ENCODE assay signal across 8 mouse cellular contexts in the genomic region with DNA sequence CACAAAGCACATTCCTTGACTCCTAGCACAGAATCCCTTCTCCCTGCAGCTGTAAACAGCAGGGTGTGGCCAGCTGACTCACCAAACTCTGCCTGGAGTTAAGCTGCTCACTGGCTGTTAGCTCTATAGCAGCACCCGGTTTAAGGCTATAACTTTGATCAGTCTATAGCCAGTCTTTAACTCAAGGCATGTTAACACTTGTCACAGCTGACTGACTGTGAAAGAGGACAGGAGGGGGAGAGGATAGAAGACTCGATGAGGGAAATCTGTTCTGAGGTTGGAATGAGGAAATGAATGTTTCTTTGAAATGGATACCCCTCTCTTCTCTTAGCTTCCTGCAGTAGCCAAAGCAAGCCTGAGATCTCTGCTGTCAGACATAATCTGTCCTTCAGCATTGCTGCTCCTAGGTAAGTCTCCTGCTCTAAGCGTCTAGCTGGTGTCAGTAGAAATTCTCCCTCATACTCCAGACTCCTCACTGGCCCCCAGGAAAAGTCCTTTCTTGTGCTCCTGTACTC. TPM values are rescaled to one million over a fixed set of nuclear protein-coding genes. Genes with fewer than 3 reads are reported as not detected.
DNase-seq lines count a peak whose midpoint lies in the region; ATAC-seq and TF ChIP-seq lines count a peak whose summit lies in the region.

No protein-coding gene starts in this region.

- 6% methylated on average over 3 of the region's 3 CpGs for WGBS in thymus, adult 2 months
- 3% methylated on average over 3 of the region's 3 CpGs for WGBS in heart, embryonic 12.5 days

- no peaks in the 10 kb centered on the region for H3K36me3 ChIP-seq in thymus, adult 2 months (ENCODE audit: control insufficient read depth, insufficient read depth, low read length)
- peaks cover 9% of the 10 kb centered on the region for H3K36me3 ChIP-seq in heart, embryonic 12.5 days

- H3K4me1 ChIP-seq in thymus, adult 2 months (replicated peaks; ENCODE audit: control insufficient read depth, insufficient read depth, low read length), result 0 out of 2 replicates have a peak, but pooled peaks cover 5% of the 10 kb centered on the region
- H3K4me1 ChIP-seq in heart, embryonic 12.5 days (replicated peaks), result peaks cover 8% of the 10 kb centered on the region

- peak overlapping the region; percentile 79 for H3K9ac ChIP-seq in heart, embryonic 12.5 days

- H3K4me2 ChIP-seq in heart, embryonic 12.5 days, result peak overlapping the region; percentile 76

- H3K27ac ChIP-seq in thymus, adult 2 months (ENCODE audit: control insufficient read depth, insufficient read depth, low read length), result no peak overlapping the region
- H3K27ac ChIP-seq in heart, embryonic 12.5 days (ENCODE audit: poor library complexity, severe bottlenecking), result no peak overlapping the region

- no peaks in the 10 kb centered on the region for H3K9me3 ChIP-seq in heart, embryonic 12.5 days (replicated peaks)

- TF ChIP-seq CTCF in thymus, adult 2 months (IDR thresholded peaks at IDR 0.05; ENCODE audit: borderline replicate concordance, control insufficient read depth, extremely low read depth, insufficient read depth, low read length, poor library complexity), result no peak

- H3K27me3 ChIP-seq in thymus, adult 2 months (ENCODE audit: control insufficient read depth, insufficient read depth, low read length), result no peaks in the 10 kb centered on the region
- H3K27me3 ChIP-seq in heart, embryonic 12.5 days (replicated peaks), result no peaks in the 10 kb centered on the region

- DNase-seq in thymus, adult 2 months, result no peak
- no peak for DNase-seq in thymus, postnatal 36 days
- DNase-seq in embryo, embryonic 10 days (ENCODE audit: low spot score), result peak; percentile 21
- peak; percentile 15 to 41 for DNase-seq in kidney, postnatal 25 days
- no peak for DNase-seq in MN1 (ENCODE audit: low spot score)

- ATAC-seq in heart, embryonic 12.5 days (ENCODE audit: insufficient number of reproducible peaks, low FRiP score), result peak; percentile 77
- ATAC-seq in megakaryocyte progenitor cell, adult 5-6 weeks (replicated peaks; ENCODE audit: poor library complexity), result peak; percentile 57
- no peak for ATAC-seq in cerebellum, adult (ENCODE audit: insufficient number of reproducible peaks, low FRiP score, low TSS enrichment)

- H3K4me3 ChIP-seq in thymus, adult 2 months (ENCODE audit: control insufficient read depth, insufficient read depth, low read length), result peak overlapping the region; percentile 18; the same call in 1 of the 2 replicates
- H3K4me3 ChIP-seq in heart, embryonic 12.5 days, result peak overlapping the region; percentile 70

- no peak for TF ChIP-seq POLR2A in thymus, adult 2 months (IDR thresholded peaks at IDR 0.05; ENCODE audit: control insufficient read depth, extremely low read depth, insufficient read depth, low read length, poor library complexity)

RNA-seq across cellular contexts. Expression of gene Vwa5a, which starts 0.9 kb away (rescaled TPM):
- 12.9 and 18.8 TPM in 2 replicates for polyA plus RNA-seq in thymus, adult 2 months (2012; rRNA removed)
- polyA plus RNA-seq in heart, embryonic 12.5 days (2016; fragmentation: Nextera tagmentation; extraction: Ambion mirVana), result 19.3 and 21.3 TPM in 2 replicates
- total RNA-seq in megakaryocyte progenitor cell, adult 5-6 weeks (2015), result 24.6 and 29.1 TPM in 2 replicates
- total RNA-seq in megakaryocyte progenitor cell, adult 5-6 weeks (2017), result 32.7 and 34.7 TPM in 2 replicates

RNA-seq across cellular contexts. Expression of gene Olfr919, which starts 15.5 kb away (rescaled TPM):
- not detected in 2 replicates for polyA plus RNA-seq in thymus, adult 2 months (2012; rRNA removed)
- polyA plus RNA-seq in heart, embryonic 12.5 days (2016; fragmentation: Nextera tagmentation; extraction: Ambion mirVana), result not detected in 2 replicates
- not detected in 2 replicates for total RNA-seq in megakaryocyte progenitor cell, adult 5-6 weeks (2015)
- not detected in 2 replicates for total RNA-seq in megakaryocyte progenitor cell, adult 5-6 weeks (2017)

RNA-seq across cellular contexts. Expression of gene Olfr920, which starts 33.1 kb away (rescaled TPM):
- polyA plus RNA-seq in thymus, adult 2 months (2012; rRNA removed), result 0.19 and 0.51 TPM in 2 replicates
- 0.03 TPM in 1 of 2 replicates, not detected in the other for polyA plus RNA-seq in heart, embryonic 12.5 days (2016; fragmentation: Nextera tagmentation; extraction: Ambion mirVana)
- 0.10 and 0.49 TPM in 2 replicates for total RNA-seq in megakaryocyte progenitor cell, adult 5-6 weeks (2015)
- 0.20 TPM in 1 of 2 replicates, not detected in the other for total RNA-seq in megakaryocyte progenitor cell, adult 5-6 weeks (2017)

RNA-seq across cellular contexts. Expression of gene Olfr918, which starts 44.6 kb away (rescaled TPM):
- not detected in 2 replicates for polyA plus RNA-seq in thymus, adult 2 months (2012; rRNA removed)
- polyA plus RNA-seq in heart, embryonic 12.5 days (2016; fragmentation: Nextera tagmentation; extraction: Ambion mirVana), result not detected in 2 replicates
- total RNA-seq in megakaryocyte progenitor cell, adult 5-6 weeks (2015), result not detected in 2 replicates
- total RNA-seq in megakaryocyte progenitor cell, adult 5-6 weeks (2017), result not detected in 2 replicates

RNA-seq across cellular contexts. Expression of gene Olfr917, which starts 53.3 kb away (rescaled TPM):
- polyA plus RNA-seq in thymus, adult 2 months (2012; rRNA removed), result not detected in 2 replicates
- polyA plus RNA-seq in heart, embryonic 12.5 days (2016; fragmentation: Nextera tagmentation; extraction: Ambion mirVana), result not detected in 2 replicates
- total RNA-seq in megakaryocyte progenitor cell, adult 5-6 weeks (2015), result not detected in 2 replicates
- not detected in 2 replicates for total RNA-seq in megakaryocyte progenitor cell, adult 5-6 weeks (2017)

Comparison
In these comparisons a context has a peak if more than half of its experiments do, and no peak if none do; other contexts are left out.
1. DNase-seq: peak in embryo, embryonic 10 days (single experiment) and kidney, postnatal 25 days (2 of 2); none in thymus, adult 2 months (single experiment), thymus, postnatal 36 days (0 of 2) and MN1 (single experiment).